Mouse (Mus musculus) stomach, embryonic 15.5 days (tissue): ENCODE results near the gene Scn3a. TPM values are rescaled to one million over a fixed set of nuclear protein-coding genes. Genes with fewer than 3 reads are reported as not detected.

ENCODE experiments used
- ATAC-seq: fragments of 200-750 bp; cut with Nextera tagmentation; 2 replicates; pipeline ENCODE4 v1.8.0; 2017; ENCODE audit warnings: low read depth, moderate number of reproducible peaks, moderate TSS enrichment; ENCODE audit not compliant: insufficient read depth, low FRiP score
- H3K27ac ChIP-seq: fragments of 300-500 bp; sonication (generic); 2 replicates; pipeline ENCODE4 v1.5.1; 2015; ENCODE audit warnings: mild to moderate bottlenecking, inconsistent platforms
- H3K27me3 ChIP-seq: fragments of 300-500 bp; sonication (generic); replicated peaks from 2 replicates; pipeline ENCODE4 v1.6.1; 2015; ENCODE audit warnings: inconsistent platforms
- H3K36me3 ChIP-seq: fragments of 300-500 bp; sonication (generic); 2 replicates; pipeline ENCODE4 v1.6.1; 2015; ENCODE audit warnings: inconsistent platforms
- H3K4me1 ChIP-seq: fragments of 300-500 bp; sonication (generic); 2 replicates; pipeline ENCODE4 v1.6.1; 2015; ENCODE audit warnings: inconsistent platforms
- H3K4me2 ChIP-seq: fragments of 300-500 bp; sonication (generic); 2 replicates; pipeline ENCODE4 v1.6.1; 2015; ENCODE audit warnings: mild to moderate bottlenecking, inconsistent platforms
- H3K4me3 ChIP-seq: fragments of 300-500 bp; sonication (generic); replicated peaks from 2 replicates; pipeline ENCODE4 v1.5.1; 2015; ENCODE audit warnings: inconsistent platforms
- H3K9ac ChIP-seq: fragments of 300-500 bp; sonication (generic); 2 replicates; pipeline ENCODE4 v1.6.1; 2015; ENCODE audit warnings: inconsistent platforms
- H3K9me3 ChIP-seq: fragments of 300-500 bp; sonication (generic); 2 replicates; pipeline ENCODE4 v1.6.1; 2016; ENCODE audit warnings: inconsistent platforms
- WGBS: fragments of 180-500 bp; shearing (Covaris S2); methylation state at CpG from one replicate; pipeline ENCODE4 v1.1.7; 2015; 5-methylcytosine and 5-hydroxymethylcytosine counted together
- polyA plus RNA-seq: library from polyadenylated mRNA; unstranded; fragments of >200 nt; fragmentation: Nextera tagmentation; extraction: Ambion mirVana; gene quantifications from 2 replicates; pipeline ENCODE4 v1.2.1, GENCODE M21; 2015

Scn3a gene
- polyA plus RNA-seq: 1.4 and 1.5 TPM in 2 replicates

DNA sequence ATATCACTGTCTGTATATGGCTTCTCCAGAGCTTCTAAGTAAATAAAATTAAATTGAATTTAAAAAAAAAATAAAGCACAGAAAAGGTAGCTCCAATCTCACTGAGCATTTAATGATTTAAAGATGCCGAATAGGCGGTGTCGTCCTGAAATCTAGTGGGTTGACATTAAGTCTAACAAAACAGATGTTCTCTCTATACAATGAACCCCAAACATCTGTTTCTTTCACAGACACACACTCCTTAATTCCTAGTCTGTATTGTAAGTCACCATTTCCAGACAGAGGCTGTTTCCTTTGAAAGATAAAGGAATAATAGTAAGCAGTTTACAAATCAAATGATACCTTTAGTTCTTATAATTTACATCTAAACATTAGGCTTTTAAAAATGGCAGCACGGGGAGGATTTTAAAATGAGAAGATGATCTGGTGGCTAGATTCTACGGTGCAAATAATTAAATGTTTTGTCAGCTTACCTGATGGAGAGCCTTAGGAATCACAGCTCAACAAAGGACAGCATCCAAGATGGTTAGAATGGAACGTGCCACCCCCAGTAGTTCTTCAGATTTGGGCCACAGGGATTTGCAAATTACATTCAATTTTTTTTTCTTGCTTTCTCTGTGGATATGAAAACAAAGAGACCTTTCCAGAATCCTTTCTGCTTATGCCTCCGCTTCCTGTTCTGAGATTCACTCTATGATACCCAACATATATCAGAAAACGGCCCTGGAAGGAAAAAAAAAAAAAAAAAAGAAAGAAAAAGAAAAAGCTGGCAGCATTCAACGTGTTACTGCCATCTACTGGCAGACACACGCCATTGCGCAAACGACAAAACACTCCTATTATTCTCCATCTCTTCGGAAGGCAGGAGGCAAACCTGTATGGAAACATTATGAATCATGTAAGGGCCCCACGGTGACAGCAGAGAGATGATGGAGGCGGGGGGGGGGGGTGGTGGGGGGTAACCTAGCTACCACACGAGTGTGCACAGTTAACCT, at the start of gene Scn3a:
Gene Scn3a (minus strand): TSS at position 835 of the 995 bp plus-strand sequence.
- 22% methylated on average over 16 of the region's 16 CpGs for WGBS
- Histone ChIP-seq H3K4me2 (no peak within 1 kb of the TSS), H3K9me3 (no peaks in the 10 kb centered on the region), H3K9ac (no peak within 1 kb of the TSS), H3K36me3 (no peaks in the 10 kb centered on the region), H3K27ac (no peak within 1 kb of the TSS), H3K27me3 (no peaks in the 10 kb centered on the region), H3K4me3 (no peak within 1 kb of the TSS), H3K4me1 (no peaks in the 10 kb centered on the region)
- no peak; the same call in 1 of the 2 replicates for ATAC-seq

DNA sequence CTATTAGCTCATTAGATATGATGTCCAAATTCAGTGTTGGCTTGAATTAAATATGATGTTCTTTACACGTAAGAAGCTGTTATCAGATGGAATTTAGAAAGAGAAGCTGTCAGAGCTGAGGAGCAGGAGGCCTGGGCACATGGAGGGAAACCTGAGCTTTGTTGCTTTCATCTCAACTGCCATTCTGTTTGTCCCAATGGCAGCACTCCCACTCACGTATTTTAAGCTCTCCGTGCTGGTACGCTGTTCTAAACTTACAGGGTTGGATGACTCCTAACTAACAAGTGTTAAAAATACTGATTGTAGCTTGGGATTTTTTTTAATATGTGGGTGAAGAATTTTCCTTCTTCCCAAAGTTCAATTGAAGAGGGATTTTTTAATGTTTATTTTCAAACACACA, 44.5 kb upstream of the Scn3a start:
- Histone ChIP-seq H3K4me2 (no peak overlapping the region), H3K4me1 (no peaks in the 10 kb centered on the region), H3K4me3 (no peak overlapping the region), H3K36me3 (no peaks in the 10 kb centered on the region), H3K9ac (no peak overlapping the region), H3K27me3 (no peaks in the 10 kb centered on the region), H3K27ac (no peak overlapping the region), H3K9me3 (no peaks in the 10 kb centered on the region)
- no peak for ATAC-seq
- 66% methylated on average over 4 of the region's 4 CpGs for WGBS

- Histone ChIP-seq H3K9me3 (no peaks in the 10 kb centered on the region), H3K4me1 (no peaks in the 10 kb centered on the region), H3K4me2 (no peak overlapping the region), H3K4me3 (no peak overlapping the region), H3K27ac (no peak overlapping the region), H3K27me3 (no peaks in the 10 kb centered on the region), H3K9ac (no peak overlapping the region), H3K36me3 (no peaks in the 10 kb centered on the region)
- no peak for ATAC-seq
Measured at GRCm38 (mm10) chr2:65607813-65608212, 40.4 kb upstream of the Scn3a start.

DNA sequence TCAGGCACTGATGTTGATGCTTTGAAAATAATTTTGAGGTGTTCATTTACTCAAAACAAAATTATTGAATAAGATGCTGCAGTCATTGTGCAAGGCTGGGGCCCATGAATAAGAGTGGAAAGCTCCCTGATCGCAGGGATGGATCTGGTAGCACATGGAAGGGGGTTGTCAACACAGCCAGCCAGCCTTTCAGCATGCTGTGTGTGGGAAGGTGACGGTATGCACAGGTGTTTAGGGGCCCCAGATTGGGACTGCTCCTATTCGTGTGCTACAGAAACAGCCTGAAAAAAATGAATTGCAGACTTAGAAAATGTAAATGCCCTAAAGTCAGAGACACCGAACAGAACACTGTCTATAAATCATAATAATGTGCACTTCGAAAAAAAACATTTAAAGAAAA, 20.3 kb upstream of the Scn3a start:
- no peak overlapping the region for H3K27ac ChIP-seq
- no peak overlapping the region for H3K4me3 ChIP-seq
- H3K27me3 ChIP-seq: no peaks in the 10 kb centered on the region
- no peak overlapping the region for H3K9ac ChIP-seq
- no peaks in the 10 kb centered on the region for H3K4me1 ChIP-seq
- H3K36me3 ChIP-seq: no peaks in the 10 kb centered on the region
- WGBS: 66% methylated on average over 5 of the region's 5 CpGs
- no peak overlapping the region for H3K4me2 ChIP-seq
- no peaks in the 10 kb centered on the region for H3K9me3 ChIP-seq
- no peak for ATAC-seq

GRCm38 (mm10) chr2:65567925-65568324, 498 bp upstream of the Scn3a start:
- no peaks in the 10 kb centered on the region for H3K36me3 ChIP-seq
- no peaks in the 10 kb centered on the region for H3K27me3 ChIP-seq
- H3K4me2 ChIP-seq: no peak overlapping the region
- no peaks in the 10 kb centered on the region for H3K4me1 ChIP-seq
- no peak overlapping the region for H3K27ac ChIP-seq
- no peak for ATAC-seq
- no peaks in the 10 kb centered on the region for H3K9me3 ChIP-seq
- WGBS: 85% methylated on average over 4 of the region's 4 CpGs
- no peak overlapping the region for H3K4me3 ChIP-seq
- H3K9ac ChIP-seq: no peak overlapping the region

GRCm38 (mm10) chr2:65563898-65564297, 3.5 kb downstream of the Scn3a start:
- no peaks in the 10 kb centered on the region for H3K9me3 ChIP-seq
- H3K4me3 ChIP-seq: no peak overlapping the region
- no peak overlapping the region for H3K9ac ChIP-seq
- H3K4me1 ChIP-seq: no peaks in the 10 kb centered on the region
- no peak for ATAC-seq
- no peak overlapping the region for H3K27ac ChIP-seq
- no peak overlapping the region for H3K4me2 ChIP-seq
- H3K27me3 ChIP-seq: no peaks in the 10 kb centered on the region
- 29% methylated on average over 4 of the region's 4 CpGs for WGBS
- H3K36me3 ChIP-seq: no peaks in the 10 kb centered on the region

DNA sequence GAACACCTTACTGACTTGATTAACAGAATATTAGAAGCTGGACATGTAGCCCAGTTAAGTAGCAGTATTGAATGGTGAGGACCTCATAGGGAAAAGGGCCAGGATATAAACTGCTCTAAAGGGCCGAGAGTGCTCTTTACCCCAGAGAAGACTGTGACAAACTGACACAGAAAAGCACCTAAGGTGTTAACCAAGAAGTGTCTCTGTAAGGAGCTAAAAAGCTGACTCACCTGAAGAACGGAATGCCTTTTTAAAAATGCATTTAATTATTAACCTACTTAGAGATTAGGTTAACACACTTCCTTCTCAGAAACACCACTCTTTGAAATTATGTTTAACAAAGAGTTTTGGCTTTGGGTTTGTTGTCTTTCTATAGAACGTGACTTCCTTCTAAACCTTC, 9.7 kb downstream of the Scn3a start:
- H3K36me3 ChIP-seq: no peaks in the 10 kb centered on the region
- H3K27me3 ChIP-seq: no peaks in the 10 kb centered on the region
- peak; percentile 76 for ATAC-seq
- H3K9me3 ChIP-seq: no peaks in the 10 kb centered on the region
- H3K4me1 ChIP-seq: no peaks in the 10 kb centered on the region
- no peak overlapping the region for H3K9ac ChIP-seq
- no peak overlapping the region for H3K4me3 ChIP-seq
- no peak overlapping the region for H3K4me2 ChIP-seq
- 55% methylated on average over 3 of the region's 3 CpGs for WGBS
- no peak overlapping the region for H3K27ac ChIP-seq

GRCm38 (mm10) chr2:65554662-65555061, 12.8 kb downstream of the Scn3a start:
- H3K4me2 ChIP-seq: no peak overlapping the region
- H3K4me3 ChIP-seq: no peak overlapping the region
- no peak for ATAC-seq
- no peaks in the 10 kb centered on the region for H3K4me1 ChIP-seq
- H3K27ac ChIP-seq: no peak overlapping the region
- no peak overlapping the region for H3K9ac ChIP-seq
- H3K27me3 ChIP-seq: no peaks in the 10 kb centered on the region
- WGBS: 74% methylated on average over 7 of the region's 7 CpGs
- no peaks in the 10 kb centered on the region for H3K36me3 ChIP-seq
- no peaks in the 10 kb centered on the region for H3K9me3 ChIP-seq

GRCm38 (mm10) chr2:65553473-65553872, 14.0 kb downstream of the Scn3a start:
- Histone ChIP-seq H3K9me3 (no peaks in the 10 kb centered on the region), H3K4me2 (no peak overlapping the region), H3K4me1 (no peaks in the 10 kb centered on the region), H3K27me3 (no peaks in the 10 kb centered on the region), H3K4me3 (no peak overlapping the region), H3K9ac (no peak overlapping the region), H3K36me3 (no peaks in the 10 kb centered on the region), H3K27ac (no peak overlapping the region)
- ATAC-seq: no peak
- WGBS: 68% methylated on average over 3 of the region's 3 CpGs

GRCm38 (mm10) chr2:65552727-65553126, 14.7 kb downstream of the Scn3a start:
- no peaks in the 10 kb centered on the region for H3K27me3 ChIP-seq
- no peak overlapping the region for H3K9ac ChIP-seq
- H3K9me3 ChIP-seq: no peaks in the 10 kb centered on the region
- no peaks in the 10 kb centered on the region for H3K36me3 ChIP-seq
- H3K4me2 ChIP-seq: no peak overlapping the region
- no peaks in the 10 kb centered on the region for H3K4me1 ChIP-seq
- H3K27ac ChIP-seq: no peak overlapping the region
- 45% methylated on average over 3 of the region's 3 CpGs for WGBS
- H3K4me3 ChIP-seq: no peak overlapping the region
- ATAC-seq: no peak

DNA sequence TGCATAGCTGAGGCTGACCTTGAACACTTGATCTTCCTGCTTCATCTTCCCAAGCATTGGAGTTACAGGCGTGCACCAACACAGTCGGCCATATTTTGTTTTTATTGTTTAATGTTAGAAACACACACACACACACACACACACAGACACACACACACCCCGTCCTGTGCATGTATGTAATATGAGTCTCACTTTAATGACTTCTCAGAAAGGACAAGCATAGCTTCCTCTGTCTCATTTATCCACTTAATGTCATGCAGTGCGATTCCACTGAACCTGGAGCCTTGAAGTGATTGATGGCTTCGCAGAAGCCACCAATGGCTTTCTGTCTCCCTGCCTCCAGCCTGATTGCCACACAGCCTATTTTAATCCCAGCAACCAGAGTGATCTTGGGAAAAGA, 15.2 kb downstream of the Scn3a start:
- no peak overlapping the region for H3K27ac ChIP-seq
- H3K4me1 ChIP-seq: no peaks in the 10 kb centered on the region
- WGBS: 40% methylated on average over 5 of the region's 5 CpGs
- H3K9ac ChIP-seq: no peak overlapping the region
- ATAC-seq: no peak
- H3K27me3 ChIP-seq: no peaks in the 10 kb centered on the region
- H3K4me3 ChIP-seq: no peak overlapping the region
- no peaks in the 10 kb centered on the region for H3K36me3 ChIP-seq
- no peak overlapping the region for H3K4me2 ChIP-seq
- no peaks in the 10 kb centered on the region for H3K9me3 ChIP-seq

- H3K4me2 ChIP-seq: no peak overlapping the region
- no peak overlapping the region for H3K27ac ChIP-seq
- no peak for ATAC-seq
- H3K9me3 ChIP-seq: no peaks in the 10 kb centered on the region
- no peaks in the 10 kb centered on the region for H3K27me3 ChIP-seq
- no peaks in the 10 kb centered on the region for H3K4me1 ChIP-seq
- no peak overlapping the region for H3K9ac ChIP-seq
- WGBS: 20% methylated on average over 2 of the region's 2 CpGs
- H3K4me3 ChIP-seq: no peak overlapping the region
- H3K36me3 ChIP-seq: no peaks in the 10 kb centered on the region
Measured at GRCm38 (mm10) chr2:65551736-65552135, 15.7 kb downstream of the Scn3a start.
